Mouse (Mus musculus): ENCODE data around the gene Gm44965. TPM values are rescaled to one million over a fixed set of nuclear protein-coding genes. Genes with fewer than 3 reads are reported as not detected.
A peak's percentile ranks its signal among the peaks of the same experiment; 100 is the strongest.

Gm44965 gene
- polyA plus RNA-seq (2016; fragmentation: Nextera tagmentation; extraction: Ambion mirVana), result not detected in 2 replicates

DNA sequence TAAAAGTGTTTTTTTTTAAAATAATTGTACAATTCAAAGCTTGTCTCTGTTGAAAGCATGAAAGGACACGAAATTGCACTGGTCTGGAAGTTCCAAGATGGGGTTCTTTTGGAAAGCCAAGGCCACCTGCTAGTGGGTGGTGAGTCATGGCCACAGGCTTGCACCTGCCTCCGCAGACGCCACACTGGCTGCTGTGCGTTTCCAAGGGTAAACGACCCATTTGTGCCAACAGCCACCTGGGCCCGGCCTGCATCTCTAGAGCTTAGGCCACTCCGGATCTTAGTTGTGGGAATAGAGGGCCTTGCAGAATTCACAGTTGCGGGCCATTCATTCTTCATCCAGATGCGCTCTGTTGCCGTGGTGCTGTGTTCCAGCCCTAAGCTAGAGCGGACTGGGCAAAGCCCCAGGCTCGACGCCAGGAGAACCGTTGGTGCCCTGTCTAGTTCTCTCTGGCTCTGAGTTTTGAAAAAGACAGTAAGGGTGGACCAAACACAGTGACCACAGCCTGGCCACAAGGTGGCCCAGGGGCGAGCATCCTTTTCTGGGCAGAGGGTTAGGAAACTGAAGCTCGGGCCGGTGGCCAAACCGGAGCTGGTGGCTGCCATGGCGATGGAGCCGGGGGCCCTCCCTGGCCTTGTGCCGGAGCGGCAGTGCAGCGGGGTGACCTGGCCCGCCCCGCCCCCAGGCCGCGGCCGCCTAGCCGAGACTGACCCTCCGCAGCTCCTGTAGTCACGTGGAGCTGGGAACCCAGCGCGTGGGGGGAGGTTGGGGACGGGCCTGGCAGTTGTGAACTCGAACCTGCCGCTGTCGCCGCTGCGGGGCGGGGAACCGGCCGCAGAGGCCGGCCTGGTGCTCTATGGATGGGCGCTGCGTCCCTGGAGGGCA lies at the start of gene Gm44965, which contains the start of gene Repin1:
Gene Gm44965 (plus strand): TSS at position 784 of the 885 bp plus-strand sequence.
Gene Repin1 (plus strand): TSS at position 726 of the 885 bp plus-strand sequence.
- peak; percentile 77 for ATAC-seq
- 10% methylated on average over 45 of the region's 45 CpGs for WGBS (ENCODE audit: insufficient replicate concordance)
- peaks cover 25% of the 10 kb centered on the region for H3K4me1 ChIP-seq

DNA sequence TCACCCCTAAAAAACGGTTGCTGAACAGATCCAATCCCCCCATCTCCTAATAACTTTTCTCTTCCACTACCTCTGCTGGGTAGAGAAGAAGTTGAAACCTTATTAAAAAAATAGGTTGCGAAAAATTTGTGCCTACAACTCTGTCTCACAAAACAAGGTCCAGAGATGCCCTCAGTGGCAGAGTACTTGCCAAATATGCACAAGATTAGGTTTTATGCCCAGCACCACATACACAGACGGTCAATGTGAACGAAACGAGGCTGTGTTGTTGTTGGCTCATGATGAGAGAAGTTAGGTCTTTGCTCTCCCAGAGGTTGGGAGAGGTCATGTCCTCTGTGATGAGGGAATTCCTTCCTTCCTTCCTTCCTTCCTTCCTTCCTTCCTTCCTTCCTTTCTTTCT lies 48.5 kb upstream of the Gm44965 start:
- no peak for ATAC-seq
- Histone ChIP-seq H3K4me1 (0 out of 2 replicates have a peak, but pooled peaks cover 10% of the 10 kb centered on the region), H3K9me3 (replicated peaks) (no peaks in the 10 kb centered on the region), H3K9ac (no peak overlapping the region), H3K27ac (no peak overlapping the region), H3K4me3 (no peak overlapping the region), H3K4me2 (no peak overlapping the region), H3K36me3 (no peaks in the 10 kb centered on the region), H3K27me3 (replicated peaks) (no peaks in the 10 kb centered on the region)
- WGBS (ENCODE audit: insufficient replicate concordance), result 61% methylated on average over 5 of the region's 5 CpGs

More for the DNA sequence above, at the start of gene Gm44965, which contains the start of gene Repin1:
- Histone ChIP-seq H3K4me2 (peak within 1 kb of the TSS; percentile 85), H3K4me3 (peak within 1 kb of the TSS; percentile 68), H3K9me3 (replicated peaks) (peaks cover 7% of the 10 kb centered on the region; the same call in 1 of the 2 replicates), H3K27me3 (replicated peaks) (no peaks in the 10 kb centered on the region), H3K9ac (peak within 1 kb of the TSS; percentile 77), H3K27ac (peak within 1 kb of the TSS; percentile 67), H3K36me3 (peaks cover 29% of the 10 kb centered on the region)

DNA sequence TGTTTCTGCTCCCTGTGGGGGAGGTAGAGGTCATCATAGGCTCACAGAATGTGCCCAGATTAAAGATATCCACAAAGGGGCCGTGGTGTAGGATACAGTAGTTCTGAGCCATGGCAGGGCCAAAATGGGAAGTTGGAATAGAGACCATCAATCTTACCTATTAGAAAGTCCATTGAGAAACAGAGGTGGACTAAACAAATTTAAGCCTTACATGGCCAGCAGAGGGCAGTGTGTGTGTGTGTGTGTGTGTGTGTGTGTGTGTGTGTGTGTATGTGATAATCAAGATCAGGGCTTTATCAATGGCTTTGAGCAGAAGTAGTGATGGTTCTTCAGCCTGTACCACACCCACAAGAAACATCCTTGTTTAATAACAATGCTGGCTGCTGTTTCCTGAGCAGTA lies 47.5 kb upstream of the Gm44965 start:
- Histone ChIP-seq H3K9ac (no peak overlapping the region), H3K4me2 (no peak overlapping the region), H3K4me1 (0 out of 2 replicates have a peak, but pooled peaks cover 10% of the 10 kb centered on the region), H3K4me3 (no peak overlapping the region), H3K27me3 (replicated peaks) (no peaks in the 10 kb centered on the region), H3K9me3 (replicated peaks) (no peaks in the 10 kb centered on the region), H3K27ac (no peak overlapping the region), H3K36me3 (no peaks in the 10 kb centered on the region)
- 17% methylated on average over 1 of the region's 1 CpGs for WGBS (ENCODE audit: insufficient replicate concordance)
- no peak for ATAC-seq

DNA sequence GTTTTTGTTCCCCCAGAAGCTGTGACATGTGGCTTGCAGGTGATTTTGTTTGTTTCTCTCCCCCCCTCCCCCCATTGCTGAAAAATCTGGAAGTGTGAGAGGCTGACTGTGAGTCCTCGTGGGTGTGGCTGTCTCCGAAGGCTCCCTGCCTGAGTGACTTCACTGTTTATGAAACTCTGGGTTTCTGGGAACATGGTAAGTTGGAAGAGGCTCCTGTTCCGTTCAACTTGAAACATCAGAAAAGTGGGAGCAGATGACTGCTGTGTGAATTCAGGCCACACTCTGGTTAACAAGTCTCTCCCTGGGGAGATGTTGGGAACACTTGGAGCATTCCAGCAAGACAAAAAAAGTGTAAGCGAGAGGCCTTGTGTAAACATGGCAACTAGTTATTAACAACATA lies 46.9 kb upstream of the Gm44965 start:
- no peaks in the 10 kb centered on the region for H3K36me3 ChIP-seq
- ATAC-seq, result no peak
- 57% methylated on average over 4 of the region's 4 CpGs for WGBS (ENCODE audit: insufficient replicate concordance)

DNA sequence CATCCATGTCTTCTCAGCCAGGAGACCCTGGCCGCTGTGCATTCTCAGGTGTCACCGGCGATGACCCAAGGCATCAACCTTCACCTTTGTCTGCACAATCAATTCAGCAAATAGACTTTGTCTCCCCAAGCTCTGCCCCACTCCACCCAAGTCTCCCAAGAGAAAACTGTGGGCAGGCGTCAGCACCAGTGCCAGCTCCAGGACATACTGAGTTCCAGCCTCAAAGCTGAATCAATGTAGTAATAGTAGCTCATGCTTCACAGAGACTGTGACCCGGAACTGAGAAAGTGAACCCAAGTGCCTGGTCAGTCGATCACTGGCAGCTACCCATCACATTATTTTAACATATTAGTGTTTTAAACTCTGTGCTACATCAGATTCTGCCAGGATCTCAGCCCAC lies 45.4 kb upstream of the Gm44965 start:
- Histone ChIP-seq H3K27me3 (replicated peaks) (no peaks in the 10 kb centered on the region), H3K4me1 (0 out of 2 replicates have a peak, but pooled peaks cover 10% of the 10 kb centered on the region), H3K36me3 (no peaks in the 10 kb centered on the region), H3K9ac (no peak overlapping the region), H3K4me3 (no peak overlapping the region), H3K4me2 (no peak overlapping the region), H3K9me3 (replicated peaks) (no peaks in the 10 kb centered on the region), H3K27ac (no peak overlapping the region)
- ATAC-seq, result no peak
- WGBS (ENCODE audit: insufficient replicate concordance), result 63% methylated on average over 6 of the region's 6 CpGs

More for the DNA sequence above, 46.9 kb upstream of the Gm44965 start:
- Histone ChIP-seq H3K27me3 (replicated peaks) (no peaks in the 10 kb centered on the region), H3K27ac (no peak overlapping the region), H3K4me3 (no peak overlapping the region), H3K4me1 (0 out of 2 replicates have a peak, but pooled peaks cover 10% of the 10 kb centered on the region), H3K9ac (no peak overlapping the region), H3K9me3 (replicated peaks) (no peaks in the 10 kb centered on the region), H3K4me2 (no peak overlapping the region)

DNA sequence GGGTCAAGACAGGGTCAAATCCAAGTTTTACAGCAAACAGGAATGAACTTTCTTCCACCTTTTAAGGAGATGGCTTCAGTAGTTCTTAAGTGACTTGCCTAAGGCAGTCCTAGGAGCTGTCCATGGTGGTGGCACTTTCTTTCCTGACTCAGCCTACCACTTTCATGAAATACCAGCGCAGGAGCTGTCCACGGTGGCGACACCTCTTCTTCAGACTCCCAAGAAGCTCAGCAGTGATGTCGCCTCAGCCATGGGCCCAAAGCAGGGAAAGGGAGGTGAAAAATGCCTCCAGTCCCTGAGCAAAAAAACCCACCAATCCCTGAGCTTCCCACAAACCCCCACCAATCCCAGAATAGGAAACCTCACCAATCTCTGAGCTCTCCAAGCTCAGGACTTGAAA lies 40.8 kb upstream of the Gm44965 start:
- Histone ChIP-seq H3K36me3 (peaks cover 3% of the 10 kb centered on the region; the same call in 1 of the 2 replicates), H3K9me3 (replicated peaks) (no peaks in the 10 kb centered on the region), H3K4me3 (no peak overlapping the region), H3K27ac (no peak overlapping the region), H3K4me1 (peaks cover 19% of the 10 kb centered on the region), H3K27me3 (replicated peaks) (no peaks in the 10 kb centered on the region), H3K4me2 (no peak overlapping the region), H3K9ac (no peak overlapping the region)
- 15% methylated on average over 4 of the region's 4 CpGs for WGBS (ENCODE audit: insufficient replicate concordance)
- no peak for ATAC-seq

DNA sequence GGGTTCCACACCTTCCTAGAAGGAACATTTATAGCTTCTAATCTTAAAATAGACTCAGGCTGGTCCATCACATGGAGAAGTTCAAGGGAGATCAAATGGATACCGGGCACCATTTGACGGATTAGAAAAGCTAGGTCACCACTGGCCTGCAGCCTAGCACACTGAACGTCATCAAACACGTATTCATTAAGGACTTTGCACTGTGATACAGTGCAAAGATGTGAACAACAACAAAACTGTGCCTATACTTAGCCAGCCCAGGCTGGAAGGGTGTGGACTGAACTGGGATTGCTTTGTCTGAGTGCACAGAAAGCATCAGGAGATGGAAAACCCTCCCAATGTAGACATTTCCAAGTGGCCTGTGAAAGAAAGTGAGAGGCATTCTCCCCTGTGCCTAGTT lies 39.9 kb upstream of the Gm44965 start:
- H3K4me2 ChIP-seq, result peak overlapping the region; percentile 72

DNA sequence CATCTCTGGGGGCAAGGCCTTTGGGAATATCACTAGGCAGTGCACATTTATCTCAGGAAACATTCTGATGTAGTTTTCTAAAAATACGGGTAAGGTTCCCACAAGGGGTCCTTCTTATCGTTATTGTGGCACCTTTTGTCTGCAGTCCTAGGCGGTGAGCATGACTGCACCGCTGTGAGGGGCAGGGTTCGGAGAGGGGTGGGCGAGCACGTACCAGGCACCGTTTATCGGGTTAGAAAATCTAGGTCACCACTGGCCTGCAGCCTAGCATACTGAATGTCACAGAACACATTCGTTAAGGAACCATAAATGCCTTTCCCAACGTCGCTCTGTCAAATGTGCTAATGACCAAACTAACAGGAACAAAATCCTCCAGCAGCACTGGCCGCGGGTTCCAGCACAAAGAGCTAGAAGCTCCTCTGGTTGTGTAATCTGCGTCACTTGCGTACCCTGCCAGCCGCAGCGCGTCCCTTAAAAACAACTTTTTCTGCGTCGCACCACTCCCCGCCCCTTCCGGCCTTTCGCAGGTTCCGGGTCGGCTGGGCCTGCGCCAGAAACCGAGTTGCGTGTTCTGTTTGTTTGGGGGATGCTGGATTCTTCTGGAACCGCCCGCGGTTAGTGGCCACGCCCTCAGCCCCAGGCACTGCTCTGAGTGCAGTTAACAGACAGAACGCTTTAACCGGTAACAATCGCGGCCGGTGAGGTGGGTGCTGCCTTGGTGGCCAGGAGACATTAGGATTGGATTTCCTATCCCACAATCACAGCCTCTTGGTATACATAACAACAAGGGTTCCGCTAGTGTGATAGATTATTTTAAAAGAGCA lies 39.2 kb upstream of the Gm44965 start, which contains the start of gene Lrrc61:
Gene Lrrc61 (plus strand): TSS at position 517 of the 824 bp plus-strand sequence.
- Histone ChIP-seq H3K27me3 (replicated peaks) (no peaks in the 10 kb centered on the region), H3K27ac (peak within 1 kb of the TSS; percentile 83), H3K4me3 (peak within 1 kb of the TSS; percentile 56), H3K4me1 (peaks cover 16% of the 10 kb centered on the region), H3K9me3 (replicated peaks) (no peaks in the 10 kb centered on the region), H3K36me3 (peaks cover 3% of the 10 kb centered on the region; the same call in 1 of the 2 replicates), H3K9ac (peak within 1 kb of the TSS; percentile 61), H3K4me2 (peak within 1 kb of the TSS; percentile 72)
- peak; percentile 87 for ATAC-seq
- WGBS (ENCODE audit: insufficient replicate concordance), result 2% methylated on average over 39 of the region's 39 CpGs

More for the DNA sequence above, 39.9 kb upstream of the Gm44965 start:
- Histone ChIP-seq H3K27me3 (replicated peaks) (no peaks in the 10 kb centered on the region), H3K4me3 (peak overlapping the region; percentile 56; the same call in 1 of the 2 replicates), H3K27ac (no peak overlapping the region), H3K36me3 (peaks cover 3% of the 10 kb centered on the region; the same call in 1 of the 2 replicates), H3K9me3 (replicated peaks) (no peaks in the 10 kb centered on the region), H3K4me1 (peaks cover 16% of the 10 kb centered on the region), H3K9ac (no peak overlapping the region)
- 73% methylated on average over 4 of the region's 4 CpGs for WGBS (ENCODE audit: insufficient replicate concordance)
- ATAC-seq, result no peak

DNA sequence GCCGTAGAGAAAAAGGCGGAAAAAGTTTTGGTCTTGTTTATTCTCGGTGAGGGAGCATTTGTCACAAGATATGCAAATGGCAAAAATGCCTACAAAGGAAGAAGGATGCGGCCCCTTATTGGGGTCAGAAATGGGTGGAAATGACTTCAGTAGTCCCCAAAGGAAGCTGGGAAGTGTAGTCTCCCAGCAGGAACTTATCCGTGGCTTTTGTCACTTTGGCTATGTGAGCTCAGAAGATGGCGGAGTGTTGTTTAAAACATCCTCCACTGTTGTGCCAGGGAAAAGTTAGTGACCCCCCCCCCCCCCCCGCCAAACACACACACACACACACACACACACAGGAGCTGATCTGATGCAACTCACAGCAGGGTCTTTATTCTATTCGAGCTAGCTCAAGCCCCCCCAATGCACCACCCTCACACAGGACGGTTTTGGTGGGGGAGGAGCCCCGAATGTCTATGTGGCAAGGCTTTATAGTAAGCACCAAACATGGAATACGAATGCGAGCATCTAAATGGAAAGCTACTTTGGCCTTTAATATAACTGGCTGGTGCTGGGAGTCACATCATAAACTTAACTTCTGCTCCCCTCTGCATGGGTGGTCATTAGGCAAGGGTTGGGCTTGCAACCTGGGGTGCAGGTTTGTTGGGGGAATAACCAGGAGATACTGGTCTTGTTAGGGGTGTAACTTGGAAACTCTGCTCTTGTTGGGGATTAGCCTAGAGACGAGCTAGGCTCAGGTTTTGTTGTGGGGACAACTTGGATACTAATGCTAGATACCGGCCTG lies 38.4 kb upstream of the Gm44965 start:
- H3K9ac ChIP-seq, result peak overlapping the region; percentile 61
- peak overlapping the region; percentile 83 for H3K27ac ChIP-seq
- no peaks in the 10 kb centered on the region for H3K27me3 ChIP-seq (replicated peaks)
- peak overlapping the region; percentile 56 for H3K4me3 ChIP-seq
- no peaks in the 10 kb centered on the region for H3K9me3 ChIP-seq (replicated peaks)
- peak; percentile 59 for ATAC-seq
- H3K4me1 ChIP-seq, result peaks cover 16% of the 10 kb centered on the region
- 30% methylated on average over 14 of the region's 14 CpGs for WGBS (ENCODE audit: insufficient replicate concordance)
- peaks cover 3% of the 10 kb centered on the region; the same call in 1 of the 2 replicates for H3K36me3 ChIP-seq
- H3K4me2 ChIP-seq, result peak overlapping the region; percentile 72

DNA sequence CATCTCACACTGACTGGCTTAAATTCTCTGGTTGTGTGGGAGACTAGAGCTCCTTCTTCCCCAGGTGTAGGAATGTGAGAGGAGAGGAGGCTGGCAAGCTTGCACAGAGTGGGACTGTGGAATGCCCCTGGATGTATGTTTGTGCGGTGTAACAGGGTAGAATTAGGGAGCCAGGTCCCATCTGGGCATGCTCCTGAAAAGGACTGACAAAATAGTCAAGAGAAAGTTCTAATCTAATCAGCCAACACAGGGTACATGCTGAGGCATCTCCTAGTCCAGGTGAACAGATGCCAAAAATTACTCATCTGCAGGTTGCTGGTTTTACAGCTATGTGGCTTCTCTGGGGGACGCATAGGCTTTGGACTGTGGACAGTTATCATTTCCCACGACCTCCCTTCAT lies 37.8 kb upstream of the Gm44965 start:
- 72% methylated on average over 3 of the region's 3 CpGs for WGBS (ENCODE audit: insufficient replicate concordance)
- Histone ChIP-seq H3K27ac (no peak overlapping the region), H3K4me2 (no peak overlapping the region), H3K9ac (no peak overlapping the region), H3K27me3 (replicated peaks) (no peaks in the 10 kb centered on the region), H3K4me3 (no peak overlapping the region), H3K4me1 (peaks cover 16% of the 10 kb centered on the region), H3K36me3 (peaks cover 3% of the 10 kb centered on the region; the same call in 1 of the 2 replicates), H3K9me3 (replicated peaks) (no peaks in the 10 kb centered on the region)
- ATAC-seq, result no peak

Measured in liver, embryonic 12.5 days (tissue).